Mouse (Mus musculus) kidney, adult 11 months (tissue): Measurements from ENCODE around the gene Hapln1.

Experiments used
- DNase-seq: peaks from one replicate; pipeline ENCODE4 v3.0.0; 2022

The Hapln1 gene

GRCm38 (mm10) chr13:89539205-89539886 is at the start of gene Hapln1:
Hapln1 (plus strand) TSS chr13:89539796.
- DNase-seq, result peak; percentile 2

GRCm38 (mm10) chr13:89493169-89493568 is 46.4 kb upstream of the Hapln1 start:
- no peak for DNase-seq

- no peak for DNase-seq
Observed at GRCm38 (mm10) chr13:89493678-89494077, 45.9 kb upstream of the Hapln1 start.

GRCm38 (mm10) chr13:89496569-89496968 is 43.0 kb upstream of the Hapln1 start:
- DNase-seq, result no peak

GRCm38 (mm10) chr13:89499419-89499818 is 40.2 kb upstream of the Hapln1 start:
- DNase-seq, result no peak

- no peak for DNase-seq
Observed at GRCm38 (mm10) chr13:89521507-89521908, 18.1 kb upstream of the Hapln1 start.

GRCm38 (mm10) chr13:89528716-89529115 is 10.9 kb upstream of the Hapln1 start:
- no peak for DNase-seq

- no peak for DNase-seq
Observed at GRCm38 (mm10) chr13:89530386-89530785, 9.2 kb upstream of the Hapln1 start.

- DNase-seq, result no peak
Observed at GRCm38 (mm10) chr13:89539887-89540264, 280 bp downstream of the Hapln1 start.

GRCm38 (mm10) chr13:89540301-89540982 is 846 bp downstream of the Hapln1 start:
- DNase-seq, result no peak

- DNase-seq, result no peak
Observed at GRCm38 (mm10) chr13:89543003-89543402, 3.4 kb downstream of the Hapln1 start.

GRCm38 (mm10) chr13:89548203-89548740 is 8.7 kb downstream of the Hapln1 start:
- DNase-seq, result peak; percentile 11

GRCm38 (mm10) chr13:89549507-89549906 is 9.9 kb downstream of the Hapln1 start:
- DNase-seq, result no peak

- no peak for DNase-seq
Observed at GRCm38 (mm10) chr13:89551502-89551901, 11.9 kb downstream of the Hapln1 start.

- DNase-seq, result no peak
Observed at GRCm38 (mm10) chr13:89564518-89564917, 24.9 kb downstream of the Hapln1 start.

- DNase-seq, result no peak
Observed at GRCm38 (mm10) chr13:89566300-89566699, 26.7 kb downstream of the Hapln1 start.

- no peak for DNase-seq
Observed at GRCm38 (mm10) chr13:89579115-89579514, 39.5 kb downstream of the Hapln1 start.

- no peak for DNase-seq
Observed at GRCm38 (mm10) chr13:89583138-89583746, 43.6 kb downstream of the Hapln1 start.

GRCm38 (mm10) chr13:89583747-89584738 is 44.4 kb downstream of the Hapln1 start:
- no peak for DNase-seq

GRCm38 (mm10) chr13:89585144-89585543 is 45.5 kb downstream of the Hapln1 start:
- no peak for DNase-seq

- DNase-seq, result no peak
Observed at GRCm38 (mm10) chr13:89595105-89595504, 55.5 kb downstream of the Hapln1 start.

GRCm38 (mm10) chr13:89597354-89597753 is 57.8 kb downstream of the Hapln1 start:
- no peak for DNase-seq

GRCm38 (mm10) chr13:89600466-89600865 is 60.9 kb downstream of the Hapln1 start:
- DNase-seq, result no peak
